In genomic region chr11:96849681-96850467, GRCm38 (mm10) we compare ENCODE assay signal across 8 mouse cellular contexts. TPM values are rescaled to one million over a fixed set of nuclear protein-coding genes. Genes with fewer than 3 reads are reported as not detected.
DNase-seq lines count a peak whose midpoint lies in the region; ATAC-seq and TF ChIP-seq lines count a peak whose summit lies in the region.

TSS of gene Copz2 (plus strand) at chr11:96849870.

- 2% methylated on average over 59 of the region's 60 CpGs for WGBS in embryonic facial prominence, embryonic 12.5 days
- under 1% methylated on average over 60 of the region's 60 CpGs for WGBS in heart, embryonic 12.5 days
- under 1% methylated on average over 53 of the region's 60 CpGs for WGBS in kidney, postnatal 0 days

- H3K27me3 ChIP-seq in embryonic facial prominence, embryonic 12.5 days = no peaks in the 10 kb centered on the region; the same call in 1 of the 2 replicates
- no peaks in the 10 kb centered on the region for H3K27me3 ChIP-seq in heart, embryonic 12.5 days (replicated peaks)
- H3K27me3 ChIP-seq in kidney, postnatal 0 days (ENCODE audit: insufficient read depth, low read length) = no peaks in the 10 kb centered on the region

- H3K4me3 ChIP-seq in left cerebral cortex, adult 2 months = peak within 1 kb of the TSS; percentile 50
- peak within 1 kb of the TSS; percentile 70 for H3K4me3 ChIP-seq in embryonic facial prominence, embryonic 12.5 days
- peak within 1 kb of the TSS; percentile 92 for H3K4me3 ChIP-seq in heart, embryonic 12.5 days
- H3K4me3 ChIP-seq in kidney, postnatal 0 days (replicated peaks; ENCODE audit: low read depth, low read length) = peak within 1 kb of the TSS; percentile 67

- ATAC-seq in embryonic facial prominence, embryonic 12.5 days (ENCODE audit: insufficient number of reproducible peaks, insufficient read depth, low FRiP score, low TSS enrichment) = peak; percentile 45
- ATAC-seq in heart, embryonic 12.5 days (ENCODE audit: insufficient number of reproducible peaks, low FRiP score) = peak; percentile 83
- ATAC-seq in kidney, postnatal 0 days (replicated peaks; ENCODE audit: low FRiP score, low read depth) = 0 out of 2 replicates have a peak, but pooled peaks have one; percentile 56
- ATAC-seq in megakaryocyte, adult 5-6 weeks (ENCODE audit: poor library complexity, severe bottlenecking) = peak; percentile 73

- no peaks in the 10 kb centered on the region for H3K9me3 ChIP-seq in embryonic facial prominence, embryonic 12.5 days
- H3K9me3 ChIP-seq in heart, embryonic 12.5 days (replicated peaks) = peaks cover 5% of the 10 kb centered on the region; the same call in 1 of the 2 replicates
- H3K9me3 ChIP-seq in kidney, postnatal 0 days (replicated peaks; ENCODE audit: low read length) = no peaks in the 10 kb centered on the region

- intact Hi-C loops in left cerebral cortex, adult 2 months (cut with DNase I) = loop anchor here (10.0 kb wide), 1 partner anchor 405 kb away; no protein-coding TSS in a partner anchor
- intact Hi-C loops in left cerebral cortex, postnatal 14 days (cut with DNase I) = no loop called here

- no peak for DNase-seq in left cerebral cortex, adult 2 months (ENCODE audit: extremely low spot score in 1 of 2, low spot score in 2 of 2)
- DNase-seq in left cerebral cortex, adult 11 months (ENCODE audit: low spot score) = no peak
- peak; percentile 70 for DNase-seq in kidney, postnatal 0 days (ENCODE audit: low spot score)
- peak; percentile 56 for DNase-seq in urinary bladder, postnatal 14 days (ENCODE audit: low spot score)
- DNase-seq in left cerebral cortex, postnatal 14 days (ENCODE audit: low spot score in 2 of 2) = no peak

- H3K36me3 ChIP-seq in embryonic facial prominence, embryonic 12.5 days = no peaks in the 10 kb centered on the region
- peaks cover 25% of the 10 kb centered on the region for H3K36me3 ChIP-seq in heart, embryonic 12.5 days
- H3K36me3 ChIP-seq in kidney, postnatal 0 days (ENCODE audit: insufficient read depth, low read length) = no peaks in the 10 kb centered on the region; the same call in 1 of the 2 replicates

- H3K4me1 ChIP-seq in embryonic facial prominence, embryonic 12.5 days = peaks cover 13% of the 10 kb centered on the region; the same call in 1 of the 2 replicates
- peaks cover 7% of the 10 kb centered on the region for H3K4me1 ChIP-seq in heart, embryonic 12.5 days (replicated peaks)
- H3K4me1 ChIP-seq in kidney, postnatal 0 days (replicated peaks; ENCODE audit: insufficient read depth, low read length) = 0 out of 2 replicates have a peak, but pooled peaks cover 5% of the 10 kb centered on the region

- peak within 1 kb of the TSS; percentile 80 for H3K4me2 ChIP-seq in embryonic facial prominence, embryonic 12.5 days (replicated peaks)
- H3K4me2 ChIP-seq in heart, embryonic 12.5 days = peak within 1 kb of the TSS; percentile 95
- peak within 1 kb of the TSS; percentile 86 for H3K4me2 ChIP-seq in kidney, postnatal 0 days (ENCODE audit: low read length)

- TF ChIP-seq CTCF in left cerebral cortex, adult 2 months (IDR thresholded peaks at IDR 0.05) = no peak
- no peak for TF ChIP-seq CTCF in kidney, postnatal 0 days (IDR thresholded peaks at IDR 0.05; ENCODE audit: low read depth)

- H3K9ac ChIP-seq in embryonic facial prominence, embryonic 12.5 days = peak within 1 kb of the TSS; percentile 86
- peak within 1 kb of the TSS; percentile 93 for H3K9ac ChIP-seq in heart, embryonic 12.5 days
- peak within 1 kb of the TSS; percentile 71 for H3K9ac ChIP-seq in kidney, postnatal 0 days (ENCODE audit: low read depth, low read length)

- no peak within 1 kb of the TSS for H3K27ac ChIP-seq in left cerebral cortex, adult 2 months
- H3K27ac ChIP-seq in embryonic facial prominence, embryonic 12.5 days = 0 out of 2 replicates have a peak within 1 kb of the TSS, but pooled peaks have one; percentile 2
- H3K27ac ChIP-seq in heart, embryonic 12.5 days (ENCODE audit: poor library complexity, severe bottlenecking) = peak within 1 kb of the TSS; percentile 76
- H3K27ac ChIP-seq in kidney, postnatal 0 days = peak within 1 kb of the TSS; percentile 42; the same call in 1 of the 2 replicates

RNA-seq across cellular contexts. Expression of gene Copz2, which starts in this region (rescaled TPM):
- total RNA-seq in left cerebral cortex, adult 2 months (2021) = 1 to 10 TPM; 4.8 to 5.0 TPM
- polyA plus RNA-seq in embryonic facial prominence, embryonic 12.5 days (2016; fragmentation: Nextera tagmentation; extraction: Ambion mirVana) = 88.9 and 94.3 TPM in 2 replicates
- 105 TPM in 2 replicates for polyA plus RNA-seq in heart, embryonic 12.5 days (2016; fragmentation: Nextera tagmentation; extraction: Ambion mirVana)
- 125 TPM in 2 replicates for polyA plus RNA-seq in kidney, postnatal 0 days (2015; fragmentation: Nextera tagmentation; extraction: Ambion mirVana)
- 2.0 and 4.2 TPM in 2 replicates for total RNA-seq in megakaryocyte, adult 5-6 weeks (2015)
- 0.28 and 0.92 TPM in 2 replicates for total RNA-seq in megakaryocyte, adult 5-6 weeks (2017)
- 1 to 10 TPM; 2.7 to 3.2 TPM for total RNA-seq in left cerebral cortex, postnatal 14 days (2021)

Comparison
In these comparisons a context has a peak if more than half of its experiments do, and no peak if none do; other contexts are left out.
1. DNase-seq: peak in kidney, postnatal 0 days (single experiment) and urinary bladder, postnatal 14 days (single experiment); none in left cerebral cortex, adult 2 months (0 of 2), left cerebral cortex, adult 11 months (single experiment) and left cerebral cortex, postnatal 14 days (0 of 2).
2. Peak in every context shown above with its lines, with median percentiles within 50 percentile points of each other: H3K4me3 ChIP-seq, ATAC-seq, H3K4me2 ChIP-seq and H3K9ac ChIP-seq.